Mouse (Mus musculus): Measurements from ENCODE around the gene Slco3a1.

GRCm38 (mm10) chr7:74371208-74371607 lies 183.4 kb downstream of the Slco3a1 start:
- 0 out of 2 replicates have a peak, but pooled peaks have one; percentile 9 for TF ChIP-seq CTCF (conservative IDR thresholded peaks at IDR 0.05; ENCODE audit: low read length)
- TF ChIP-seq NANOG (IDR thresholded peaks at IDR 0.05; ENCODE audit: borderline replicate concordance, low read length): no peak
- TF ChIP-seq POU5F1 (IDR thresholded peaks at IDR 0.05; ENCODE audit: borderline replicate concordance, low read length): no peak

Measured in E14TG2a.4 (cell line).